Mouse (Mus musculus) gastrocnemius, postnatal 25 days (tissue): ENCODE data around the gene Slc4a5. TPM values are rescaled to one million over a fixed set of nuclear protein-coding genes. Genes with fewer than 3 reads are reported as not detected.
A peak's percentile ranks its signal among the peaks of the same experiment; 100 is the strongest.
"Not testable (repeated sequence)": the region's sequence is repeated elsewhere in the genome, so short reads cannot be mapped to it uniquely, and the experiment has no call there.

ENCODE experiments used
- DNase-seq: peaks from one replicate; pipeline ENCODE4 v3.0.0; 2022
- total RNA-seq, 2 experiments: library from RNA; stranded (reverse); gene quantifications; 1 replicate in 1 of 2; 2 replicates in 1 of 2; pipeline ENCODE4 v1.2.3; 2021

Gene Slc4a5
- total RNA-seq, 2 experiments from 2014 or later: not detected

- no peak for DNase-seq
These were observed 91.6 kb downstream of the Slc4a5 start for GRCm38 (mm10) chr6:83311206-83311605.

GRCm38 (mm10) chr6:83312021-83312420 is 92.4 kb downstream of the Slc4a5 start:
- DNase-seq: no peak

GRCm38 (mm10) chr6:83312514-83312913 is 92.9 kb downstream of the Slc4a5 start:
- no peak for DNase-seq

GRCm38 (mm10) chr6:83315293-83315692 is 95.7 kb downstream of the Slc4a5 start:
- no peak for DNase-seq

GRCm38 (mm10) chr6:83316022-83316421 is 96.4 kb downstream of the Slc4a5 start:
- no peak for DNase-seq

GRCm38 (mm10) chr6:83317108-83317741 is 97.6 kb downstream of the Slc4a5 start:
- peak; percentile 92 for DNase-seq

- DNase-seq: no peak
These were observed 102.3 kb downstream of the Slc4a5 start for GRCm38 (mm10) chr6:83321927-83322326.

GRCm38 (mm10) chr6:83322794-83323193 is 103.2 kb downstream of the Slc4a5 start:
- DNase-seq: no peak

GRCm38 (mm10) chr6:83323652-83324419 is 104.2 kb downstream of the Slc4a5 start:
- DNase-seq: no peak

- peak; percentile 94 for DNase-seq
These were observed 106.1 kb downstream of the Slc4a5 start, which contains the start of the genes Mthfd2 and Mob1a for GRCm38 (mm10) chr6:83325525-83326393. Gene Mthfd2, minus strand, starts transcription at chr6:83325908. Gene Mob1a, plus strand, starts transcription at chr6:83326016.

GRCm38 (mm10) chr6:83326394-83326736 is 106.7 kb downstream of the Slc4a5 start:
- no peak for DNase-seq

GRCm38 (mm10) chr6:83326761-83327160 is 107.1 kb downstream of the Slc4a5 start:
- DNase-seq: no peak

GRCm38 (mm10) chr6:83327591-83328190 is 108.1 kb downstream of the Slc4a5 start:
- DNase-seq: no peak

- DNase-seq: no peak
These were observed 121.8 kb downstream of the Slc4a5 start for GRCm38 (mm10) chr6:83341387-83341786.

- DNase-seq: no peak
These were observed 123.3 kb downstream of the Slc4a5 start for GRCm38 (mm10) chr6:83342957-83343356.

- not testable (repeated sequence) for DNase-seq
These were observed 125.7 kb downstream of the Slc4a5 start for GRCm38 (mm10) chr6:83345285-83345684.

- no peak for DNase-seq
These were observed 128.3 kb downstream of the Slc4a5 start for GRCm38 (mm10) chr6:83347916-83348315.

- DNase-seq: no peak
These were observed 129.2 kb downstream of the Slc4a5 start, which contains the start of gene Bola3 for GRCm38 (mm10) chr6:83348873-83349272. Gene Bola3, plus strand, starts transcription at chr6:83349147.

- peak; percentile 82 for DNase-seq
These were observed 129.8 kb downstream of the Slc4a5 start for GRCm38 (mm10) chr6:83349274-83349958.

GRCm38 (mm10) chr6:83350172-83350571 is 130.5 kb downstream of the Slc4a5 start:
- no peak for DNase-seq

- DNase-seq: no peak
These were observed 131.3 kb downstream of the Slc4a5 start for GRCm38 (mm10) chr6:83350851-83351405.
